Mouse (Mus musculus) layer of hippocampus, adult 8-10 months (tissue): ENCODE results near the gene Kank3. TPM values are rescaled to one million over a fixed set of nuclear protein-coding genes. Genes with fewer than 3 reads are reported as not detected.
"Not testable (repeated sequence)": the region's sequence is repeated elsewhere in the genome, so short reads cannot be mapped to it uniquely, and the experiment has no call there.

Experiments used
- DNase-seq, 2 experiments: peaks; one replicate each; pipeline ENCODE4 v3.0.0; 2022; ENCODE audit warnings: low spot score in 2 of 2
- total RNA-seq, 4 experiments: library from RNA; stranded (reverse); gene quantifications; 2 replicates each; pipeline ENCODE4 v1.2.4; 2022

Gene Kank3
- total RNA-seq, 4 experiments from 2014 or later, result 26.9 to 41.2 (median 31.4) TPM

- no peak for DNase-seq
Observed at GRCm38 (mm10) chr17:33807181-33807888, 3.0 kb upstream of the Kank3 start.

DNA sequence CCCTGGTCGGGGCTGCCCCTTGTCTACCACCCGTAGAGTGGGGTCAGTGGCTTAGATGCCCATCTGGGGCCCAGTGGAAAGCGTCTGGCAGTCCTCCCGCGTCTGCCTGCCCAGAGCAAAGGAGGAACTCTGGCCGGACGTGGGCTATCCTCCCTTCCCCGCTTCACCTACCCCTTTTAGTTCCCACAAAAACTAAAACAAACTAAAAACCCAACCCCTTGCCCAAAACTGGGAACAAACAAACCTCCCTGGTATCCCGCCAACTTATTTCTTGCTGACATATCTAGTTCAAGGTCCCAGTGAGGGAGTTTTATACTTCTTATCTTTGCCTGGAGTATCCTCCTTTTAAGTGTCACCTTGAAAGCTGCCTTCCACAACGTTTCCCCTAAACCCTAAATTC lies 2.1 kb upstream of the Kank3 start:
- DNase-seq, result no peak

DNA sequence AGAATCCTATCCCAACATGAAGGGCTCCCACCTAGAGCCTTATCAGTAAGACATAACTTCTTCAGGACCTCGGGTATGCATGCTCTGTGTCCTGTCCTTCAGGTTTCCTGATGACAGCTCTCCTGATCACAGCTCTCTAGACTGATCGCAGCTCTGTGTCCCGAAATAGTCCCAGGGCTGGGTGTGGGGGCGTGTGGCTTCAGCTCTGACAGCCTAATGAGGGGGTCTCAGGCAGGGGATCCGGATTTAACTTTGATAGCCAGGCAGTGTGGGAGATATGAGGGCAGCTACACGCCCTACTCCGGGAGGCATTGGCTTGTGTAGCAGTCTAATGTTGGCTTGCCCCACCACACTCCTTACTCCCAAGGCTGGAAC lies 810 bp downstream of the Kank3 start:
- no peak for DNase-seq

DNA sequence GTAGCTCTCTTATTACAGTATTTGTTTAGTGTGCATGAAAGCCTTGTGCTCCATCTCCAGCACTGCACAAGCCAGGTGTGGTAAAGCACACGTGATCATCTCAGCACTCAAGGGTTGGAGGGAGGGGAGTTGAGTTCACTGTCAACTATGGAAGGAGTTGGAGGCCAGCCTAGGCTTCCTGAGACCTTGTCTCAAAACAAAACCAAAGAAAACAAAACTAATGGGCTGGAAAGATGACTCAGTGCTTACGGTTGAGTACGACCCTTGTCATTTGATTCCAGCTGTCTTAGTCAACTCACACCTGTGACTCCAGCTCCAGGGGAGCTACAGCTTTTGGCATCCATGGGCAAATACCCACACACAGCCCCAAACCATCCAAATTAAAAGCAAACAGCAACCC lies 2.2 kb downstream of the Kank3 start:
- DNase-seq, result no peak

DNA sequence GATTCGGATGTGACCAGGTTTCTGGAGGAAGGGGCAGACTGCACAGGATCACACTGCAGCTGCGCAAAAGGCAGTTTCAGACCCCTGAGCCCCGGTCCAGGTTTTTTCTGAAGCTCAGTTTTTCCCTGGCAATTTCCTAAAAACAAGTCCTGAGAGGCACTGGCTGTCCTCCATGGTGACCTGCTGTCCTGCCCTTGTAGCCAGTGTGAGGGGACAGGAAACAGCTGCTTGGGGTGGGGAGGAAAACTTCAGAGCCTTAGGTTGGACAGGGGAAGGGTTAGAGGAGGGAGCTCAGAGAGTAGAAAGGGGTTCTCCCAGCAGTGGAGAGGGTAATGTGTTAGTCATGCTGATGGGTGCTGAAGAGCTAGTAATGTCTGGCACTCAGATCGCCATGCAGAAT lies 2.7 kb downstream of the Kank3 start:
- no peak for DNase-seq

- no peak for DNase-seq
Observed at GRCm38 (mm10) chr17:33815399-33815798, 5.1 kb downstream of the Kank3 start.

- no peak for DNase-seq
Observed at GRCm38 (mm10) chr17:33816612-33817011, 6.3 kb downstream of the Kank3 start.

DNA sequence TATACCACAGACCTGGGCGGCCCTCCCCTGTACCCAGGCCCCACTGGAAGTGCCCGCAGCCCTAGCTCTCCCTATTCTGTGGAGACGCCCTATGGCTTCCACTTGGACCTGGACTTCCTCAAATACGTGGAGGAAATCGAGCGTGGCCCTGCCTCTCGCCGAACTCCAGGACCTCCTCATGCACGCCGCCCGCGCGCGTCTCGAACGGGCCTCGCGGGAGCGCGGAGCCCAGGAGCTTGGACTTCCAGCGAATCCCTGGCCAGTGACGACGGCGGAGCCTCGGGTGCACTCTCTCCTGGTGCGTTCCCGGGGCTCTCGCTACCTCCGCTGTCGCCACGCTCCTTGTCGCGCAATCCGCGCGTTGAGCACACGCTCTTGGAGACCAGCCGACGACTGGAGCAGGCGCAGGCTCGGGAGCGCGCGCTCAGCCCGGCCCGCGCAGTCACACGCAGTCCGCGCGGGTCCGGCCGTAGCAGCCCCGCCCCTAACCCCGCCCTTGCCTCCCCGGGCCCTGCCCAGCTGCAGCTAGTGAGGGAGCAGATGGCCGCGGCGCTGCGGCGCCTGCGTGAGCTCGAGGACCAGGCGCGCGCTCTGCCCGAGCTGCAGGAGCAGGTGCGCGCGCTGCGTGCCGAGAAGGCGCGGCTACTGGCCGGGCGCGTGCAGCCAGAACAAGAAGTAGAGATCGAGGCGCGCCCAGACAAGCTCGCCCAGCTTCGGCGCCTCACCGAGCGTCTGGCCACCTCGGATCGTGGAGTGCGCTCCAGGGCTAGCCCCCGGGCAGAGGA lies 7.1 kb downstream of the Kank3 start:
- peak; percentile 83 to 89 for DNase-seq

- DNase-seq, result no peak
Observed at GRCm38 (mm10) chr17:33817969-33818643, 7.8 kb downstream of the Kank3 start.

DNA sequence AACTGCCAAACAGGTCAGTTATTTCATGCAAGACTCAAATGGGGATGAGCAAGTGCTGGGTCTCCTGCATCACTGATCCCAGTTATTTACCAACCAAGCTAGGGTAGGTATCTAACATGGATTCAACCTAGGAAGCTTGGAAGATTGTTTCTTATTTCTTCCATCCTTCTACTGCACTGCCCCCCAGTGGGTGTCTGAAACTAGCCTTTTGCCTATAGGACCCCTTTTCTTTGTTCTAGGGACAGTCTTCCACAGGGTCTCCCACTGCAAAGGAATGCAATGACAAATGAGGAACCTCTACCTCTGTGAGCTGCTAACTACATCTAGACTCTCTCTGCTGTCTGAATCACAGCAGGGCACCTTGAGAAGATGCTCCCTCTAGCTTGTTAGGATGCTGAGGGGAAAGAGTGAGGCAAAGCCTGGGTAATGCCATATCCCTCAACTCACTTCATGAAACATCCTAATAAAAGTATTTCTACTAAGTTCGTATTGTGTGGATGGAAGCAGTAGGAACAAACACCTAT lies 12.2 kb downstream of the Kank3 start:
- DNase-seq, result no peak

DNA sequence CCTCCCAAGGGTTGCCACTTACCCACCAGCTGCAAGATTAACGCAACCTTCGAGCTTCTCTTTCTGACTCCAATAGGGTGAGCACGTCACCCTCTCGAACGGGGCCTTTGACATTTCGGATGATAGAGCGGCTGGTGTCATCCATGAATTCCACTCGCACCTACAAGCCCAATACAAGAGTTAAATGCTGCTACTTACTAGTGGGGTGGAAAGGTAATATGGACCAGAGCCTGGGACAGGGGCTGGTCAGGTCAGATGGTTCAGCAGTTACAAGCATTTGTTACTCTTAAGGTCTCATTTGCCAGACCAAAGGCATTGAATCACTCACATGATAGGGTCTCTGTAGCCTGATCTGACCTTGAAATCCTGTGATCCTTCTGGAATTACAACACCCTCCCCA lies 12.9 kb downstream of the Kank3 start:
- not testable (repeated sequence) for DNase-seq

- DNase-seq, result peak; percentile 97 to 99
Observed at GRCm38 (mm10) chr17:33824084-33824996, 14.0 kb downstream of the Kank3 start, which contains the start of the genes Rps28 and Ndufa7. Rps28 (minus strand) TSS chr17:33824562. Ndufa7 (plus strand) TSS chr17:33824572.

- not testable (repeated sequence) for DNase-seq
Observed at GRCm38 (mm10) chr17:33824997-33825330, 14.6 kb downstream of the Kank3 start.

GRCm38 (mm10) chr17:33825462-33825861 lies 15.1 kb downstream of the Kank3 start:
- DNase-seq, result no peak

GRCm38 (mm10) chr17:33826850-33827249 lies 16.5 kb downstream of the Kank3 start:
- peak; percentile 49 to 69 for DNase-seq

DNA sequence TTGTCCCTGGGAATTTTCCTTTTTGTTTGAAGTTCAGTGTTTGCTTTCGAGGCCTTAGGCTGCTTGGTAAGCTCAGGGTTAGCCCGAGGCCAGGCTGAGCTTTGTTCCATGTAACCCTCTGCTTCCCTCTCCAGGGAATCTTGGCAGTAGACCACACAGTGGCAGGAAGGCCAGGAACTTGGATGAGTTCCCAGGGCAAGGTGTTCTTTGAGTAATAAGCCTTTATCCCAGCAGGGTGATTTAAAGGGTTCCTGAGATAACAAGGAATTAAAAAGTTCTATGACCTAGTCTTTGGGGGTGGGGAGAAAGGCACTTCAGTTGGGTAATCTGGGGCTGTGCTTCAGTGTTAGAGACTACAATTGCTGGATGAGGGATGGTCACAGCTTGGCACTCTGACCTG lies 18.6 kb downstream of the Kank3 start:
- no peak for DNase-seq

- no peak for DNase-seq
Observed at GRCm38 (mm10) chr17:33829561-33829960, 19.2 kb downstream of the Kank3 start.

- DNase-seq, result peak; percentile 90 to 93
Observed at GRCm38 (mm10) chr17:33842966-33843795, 32.9 kb downstream of the Kank3 start, which contains the start of gene Cd320. Cd320 (plus strand) TSS chr17:33843091.

GRCm38 (mm10) chr17:33844196-33844595 lies 33.9 kb downstream of the Kank3 start:
- no peak for DNase-seq

GRCm38 (mm10) chr17:33848139-33848538 lies 37.8 kb downstream of the Kank3 start:
- no peak for DNase-seq
